Mouse (Mus musculus): ENCODE data around the gene Orai1. TPM values are rescaled to one million over a fixed set of nuclear protein-coding genes. Genes with fewer than 3 reads are reported as not detected.
"Not testable (repeated sequence)": the region's sequence is repeated elsewhere in the genome, so short reads cannot be mapped to it uniquely, and the experiment has no call there.

Orai1 gene
- polyA plus RNA-seq (2015; fragmentation: Nextera tagmentation; extraction: Ambion mirVana), result 10.4 and 12.5 TPM in 2 replicates

- WGBS, result under 1% methylated on average over 102 of the region's 106 CpGs
- no peaks in the 10 kb centered on the region for H3K36me3 ChIP-seq
- H3K4me3 ChIP-seq, result peak within 1 kb of the TSS; percentile 74
- peak; percentile 92 for ATAC-seq (ENCODE audit: insufficient number of reproducible peaks, insufficient read depth, low FRiP score, low TSS enrichment, low read depth)
- H3K9ac ChIP-seq, result peak within 1 kb of the TSS; percentile 84
- H3K4me2 ChIP-seq, result peak within 1 kb of the TSS; percentile 83
- peaks cover 34% of the 10 kb centered on the region for H3K4me1 ChIP-seq
- no peaks in the 10 kb centered on the region for H3K9me3 ChIP-seq
- peak within 1 kb of the TSS; percentile 94 for H3K27ac ChIP-seq
- H3K27me3 ChIP-seq, result no peaks in the 10 kb centered on the region
Observed at GRCm38 (mm10) chr5:123014753-123015701, at the start of gene Orai1. Gene Orai1, plus strand, starts transcription at chr5:123015074.

- no peaks in the 10 kb centered on the region for H3K4me1 ChIP-seq
- no peak for ATAC-seq (ENCODE audit: insufficient number of reproducible peaks, insufficient read depth, low FRiP score, low TSS enrichment, low read depth)
- no peak overlapping the region for H3K9ac ChIP-seq
- WGBS, result 89% methylated on average over 11 of the region's 11 CpGs
- no peak overlapping the region for H3K4me3 ChIP-seq
- H3K27me3 ChIP-seq, result no peaks in the 10 kb centered on the region
- no peak overlapping the region for H3K4me2 ChIP-seq
- no peak overlapping the region for H3K27ac ChIP-seq
- H3K36me3 ChIP-seq, result peaks cover 7% of the 10 kb centered on the region
- H3K9me3 ChIP-seq, result no peaks in the 10 kb centered on the region
Observed at GRCm38 (mm10) chr5:122965427-122965826, 49.4 kb upstream of the Orai1 start.

GRCm38 (mm10) chr5:122968322-122968721 lies 46.6 kb upstream of the Orai1 start:
- Histone ChIP-seq H3K9me3 (no peaks in the 10 kb centered on the region), H3K9ac (no peak overlapping the region; the same call in 1 of the 2 replicates), H3K4me2 (no peak overlapping the region), H3K36me3 (no peaks in the 10 kb centered on the region), H3K4me1 (no peaks in the 10 kb centered on the region), H3K27ac (no peak overlapping the region), H3K27me3 (no peaks in the 10 kb centered on the region), H3K4me3 (no peak overlapping the region)
- 24% methylated on average over 4 of the region's 4 CpGs for WGBS
- no peak for ATAC-seq (ENCODE audit: insufficient number of reproducible peaks, insufficient read depth, low FRiP score, low TSS enrichment, low read depth)

GRCm38 (mm10) chr5:122970056-122970455 lies 44.8 kb upstream of the Orai1 start:
- no peaks in the 10 kb centered on the region for H3K9me3 ChIP-seq
- WGBS, result 79% methylated on average over 5 of the region's 5 CpGs
- no peak overlapping the region for H3K9ac ChIP-seq
- H3K27me3 ChIP-seq, result no peaks in the 10 kb centered on the region
- ATAC-seq (ENCODE audit: insufficient number of reproducible peaks, insufficient read depth, low FRiP score, low TSS enrichment, low read depth), result no peak
- no peaks in the 10 kb centered on the region; the same call in 1 of the 2 replicates for H3K36me3 ChIP-seq
- H3K4me1 ChIP-seq, result no peaks in the 10 kb centered on the region
- no peak overlapping the region for H3K4me3 ChIP-seq
- H3K4me2 ChIP-seq, result no peak overlapping the region
- H3K27ac ChIP-seq, result no peak overlapping the region

DNA sequence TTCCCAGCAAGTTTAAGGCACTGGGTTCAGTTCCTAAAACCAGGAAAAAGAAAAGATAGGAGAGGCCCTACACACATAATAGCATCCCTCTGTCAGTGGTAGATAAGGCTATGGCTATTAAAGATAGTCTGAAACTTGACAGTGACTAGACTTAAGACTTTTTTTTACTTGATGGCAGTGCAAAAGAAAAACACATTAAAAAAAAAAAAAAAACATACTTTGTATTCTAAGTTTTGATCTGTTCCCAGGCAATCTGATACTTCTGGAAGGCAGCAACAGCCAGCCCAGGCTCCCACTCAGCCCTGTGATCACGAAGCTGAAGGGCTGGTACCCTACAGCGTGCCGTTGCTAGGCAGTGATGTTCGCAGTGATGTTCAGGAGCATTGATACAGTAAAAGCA lies 43.4 kb upstream of the Orai1 start:
- H3K27me3 ChIP-seq, result no peaks in the 10 kb centered on the region
- 76% methylated on average over 4 of the region's 4 CpGs for WGBS
- no peak overlapping the region for H3K9ac ChIP-seq
- no peaks in the 10 kb centered on the region for H3K9me3 ChIP-seq
- ATAC-seq (ENCODE audit: insufficient number of reproducible peaks, insufficient read depth, low FRiP score, low TSS enrichment, low read depth), result no peak
- no peaks in the 10 kb centered on the region for H3K4me1 ChIP-seq
- no peak overlapping the region for H3K27ac ChIP-seq
- H3K4me2 ChIP-seq, result no peak overlapping the region
- H3K36me3 ChIP-seq, result no peaks in the 10 kb centered on the region; the same call in 1 of the 2 replicates
- H3K4me3 ChIP-seq, result no peak overlapping the region

DNA sequence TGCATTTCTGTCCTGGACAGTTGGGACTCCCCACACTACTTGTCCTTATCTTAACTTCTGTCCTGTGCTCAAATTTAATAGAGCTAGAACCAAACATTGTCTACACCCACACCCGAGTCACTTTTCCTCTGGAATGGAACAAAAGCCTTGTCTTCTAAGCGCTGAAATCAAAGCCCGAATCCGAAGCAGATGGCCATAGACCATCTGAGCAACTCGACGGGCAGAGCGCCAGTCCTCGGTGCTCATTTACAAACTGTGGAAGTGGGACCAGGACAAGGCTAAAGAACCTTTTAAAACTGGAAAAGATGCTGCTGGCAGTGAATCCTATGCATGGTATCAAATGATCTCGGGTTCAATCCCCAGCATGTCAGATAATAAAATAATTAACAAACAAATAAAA lies 42.8 kb upstream of the Orai1 start:
- ATAC-seq (ENCODE audit: insufficient number of reproducible peaks, insufficient read depth, low FRiP score, low TSS enrichment, low read depth), result no peak
- no peak overlapping the region for H3K27ac ChIP-seq
- H3K4me2 ChIP-seq, result no peak overlapping the region
- H3K4me1 ChIP-seq, result no peaks in the 10 kb centered on the region
- H3K9me3 ChIP-seq, result no peaks in the 10 kb centered on the region
- 65% methylated on average over 9 of the region's 9 CpGs for WGBS
- no peak overlapping the region for H3K9ac ChIP-seq
- H3K27me3 ChIP-seq, result no peaks in the 10 kb centered on the region
- H3K36me3 ChIP-seq, result no peaks in the 10 kb centered on the region; the same call in 1 of the 2 replicates
- H3K4me3 ChIP-seq, result no peak overlapping the region

DNA sequence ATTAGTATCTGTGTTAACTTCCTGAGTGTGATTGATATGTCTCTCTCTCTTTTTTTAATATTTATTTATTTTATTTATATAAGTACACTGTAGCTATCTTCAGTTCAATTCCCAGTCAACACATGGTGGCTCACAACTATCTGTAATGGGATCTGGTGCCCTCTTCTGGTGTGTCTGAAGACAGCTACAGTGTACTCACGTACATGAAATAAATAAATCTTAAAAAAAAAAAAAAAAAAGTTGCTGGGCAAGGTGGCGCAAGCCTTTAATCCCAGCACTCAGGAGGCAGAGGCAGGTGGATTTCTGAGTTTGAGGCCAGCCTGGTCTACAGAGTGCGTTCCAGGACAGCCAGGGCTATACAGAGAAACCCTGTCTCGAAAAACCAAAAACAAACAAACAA lies 40.2 kb upstream of the Orai1 start:
- H3K4me3 ChIP-seq; H3K4me2 ChIP-seq; ATAC-seq (ENCODE audit: insufficient number of reproducible peaks, insufficient read depth, low FRiP score, low TSS enrichment, low read depth); H3K36me3 ChIP-seq; H3K27me3 ChIP-seq; H3K9ac ChIP-seq; H3K9me3 ChIP-seq; H3K27ac ChIP-seq; H3K4me1 ChIP-seq: not testable (repeated sequence)
- 92% methylated on average over 4 of the region's 4 CpGs for WGBS

GRCm38 (mm10) chr5:122978970-122979369 lies 35.9 kb upstream of the Orai1 start:
- Histone ChIP-seq H3K4me3 (no peak overlapping the region), H3K4me2 (no peak overlapping the region), H3K36me3 (peaks cover 3% of the 10 kb centered on the region), H3K27me3 (no peaks in the 10 kb centered on the region), H3K27ac (no peak overlapping the region), H3K9me3 (no peaks in the 10 kb centered on the region), H3K9ac (no peak overlapping the region), H3K4me1 (no peaks in the 10 kb centered on the region)
- no peak for ATAC-seq (ENCODE audit: insufficient number of reproducible peaks, insufficient read depth, low FRiP score, low TSS enrichment, low read depth)
- 85% methylated on average over 8 of the region's 8 CpGs for WGBS

- no peak for ATAC-seq (ENCODE audit: insufficient number of reproducible peaks, insufficient read depth, low FRiP score, low TSS enrichment, low read depth)
- no peak overlapping the region for H3K9ac ChIP-seq
- no peak overlapping the region for H3K4me3 ChIP-seq
- no peak overlapping the region for H3K27ac ChIP-seq
- peaks cover 3% of the 10 kb centered on the region; the same call in 1 of the 2 replicates for H3K36me3 ChIP-seq
- peaks cover 34% of the 10 kb centered on the region for H3K4me1 ChIP-seq
- H3K4me2 ChIP-seq, result no peak overlapping the region
- H3K27me3 ChIP-seq, result no peaks in the 10 kb centered on the region; the same call in 1 of the 2 replicates
- WGBS, result 84% methylated on average over 5 of the region's 5 CpGs
- no peaks in the 10 kb centered on the region for H3K9me3 ChIP-seq
Observed at GRCm38 (mm10) chr5:122984483-122984882, 30.4 kb upstream of the Orai1 start.

DNA sequence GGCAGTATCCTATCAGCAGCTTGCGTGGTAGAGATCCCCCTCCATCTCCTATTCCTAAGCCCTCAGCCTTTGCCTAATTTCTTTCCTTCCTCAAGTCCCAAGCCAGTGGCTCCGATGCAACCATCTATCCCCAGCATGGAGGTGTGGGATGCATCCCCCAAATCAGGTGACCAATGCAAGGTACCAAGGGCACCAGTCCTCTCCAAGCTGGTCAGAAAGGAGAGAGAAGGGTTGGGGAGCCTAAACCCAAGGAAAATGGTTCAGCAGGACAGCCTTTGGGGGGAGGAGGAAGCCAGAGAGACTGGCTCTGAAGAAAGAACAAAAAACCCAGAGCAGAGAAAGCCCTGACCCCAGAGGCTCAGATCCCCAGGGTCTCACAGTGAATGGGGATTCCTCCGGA lies 29.6 kb upstream of the Orai1 start:
- H3K4me1 ChIP-seq, result peaks cover 42% of the 10 kb centered on the region

DNA sequence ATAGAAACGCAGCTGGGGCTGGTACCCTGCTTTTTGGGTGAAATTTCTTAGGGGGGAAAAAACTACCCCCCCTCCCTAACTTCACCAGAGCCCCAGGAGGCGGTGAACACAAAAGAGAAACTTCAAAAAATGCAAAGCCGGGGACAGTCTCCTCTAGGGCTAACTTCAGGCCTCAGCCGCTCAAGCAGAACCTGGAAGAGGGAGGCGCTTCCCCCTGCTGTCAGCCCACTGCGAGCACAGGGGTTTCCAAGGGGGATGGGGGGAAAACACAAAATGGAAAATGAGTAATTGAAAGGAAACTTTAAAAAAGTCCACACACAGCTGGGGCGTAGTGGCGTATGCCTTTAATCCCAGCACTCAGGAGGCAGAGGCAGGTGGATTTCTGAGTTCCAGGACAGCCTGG lies 28.8 kb upstream of the Orai1 start:
- Histone ChIP-seq H3K9ac (no peak overlapping the region), H3K4me3 (no peak overlapping the region), H3K4me1 (peaks cover 51% of the 10 kb centered on the region), H3K27me3 (no peaks in the 10 kb centered on the region; the same call in 1 of the 2 replicates), H3K4me2 (peak overlapping the region; percentile 98; the same call in 1 of the 2 replicates), H3K27ac (no peak overlapping the region), H3K9me3 (no peaks in the 10 kb centered on the region), H3K36me3 (no peaks in the 10 kb centered on the region)
- no peak for ATAC-seq (ENCODE audit: insufficient number of reproducible peaks, insufficient read depth, low FRiP score, low TSS enrichment, low read depth)
- WGBS, result 39% methylated on average over 8 of the region's 8 CpGs

More for the DNA sequence above, 29.6 kb upstream of the Orai1 start:
- Histone ChIP-seq H3K9ac (0 out of 2 replicates have a peak overlapping the region, but pooled peaks have one; percentile 27), H3K27me3 (no peaks in the 10 kb centered on the region; the same call in 1 of the 2 replicates), H3K9me3 (no peaks in the 10 kb centered on the region), H3K27ac (no peak overlapping the region), H3K4me3 (no peak overlapping the region), H3K4me2 (no peak overlapping the region), H3K36me3 (peaks cover under 1% of the 10 kb centered on the region; the same call in 1 of the 2 replicates)
- ATAC-seq (ENCODE audit: insufficient number of reproducible peaks, insufficient read depth, low FRiP score, low TSS enrichment, low read depth), result no peak
- WGBS, result 69% methylated on average over 3 of the region's 3 CpGs

Data from embryonic facial prominence, embryonic 13.5 days (tissue).